Mouse (Mus musculus) stomach, postnatal 0 days (tissue): ENCODE data around the gene A630001G21Rik.

Experiments
- CTCF ChIP-seq: IDR thresholded peaks from 2 replicates; pipeline ENCODE4 v1.5.1; 2016; ENCODE audit warnings: antibody characterized with exemption, low read depth, mild to moderate bottlenecking, moderate library complexity
- EP300 ChIP-seq: optimal IDR thresholded peaks from 2 replicates; pipeline ENCODE3; 2016; ENCODE audit warnings: antibody characterized with exemption

DNA sequence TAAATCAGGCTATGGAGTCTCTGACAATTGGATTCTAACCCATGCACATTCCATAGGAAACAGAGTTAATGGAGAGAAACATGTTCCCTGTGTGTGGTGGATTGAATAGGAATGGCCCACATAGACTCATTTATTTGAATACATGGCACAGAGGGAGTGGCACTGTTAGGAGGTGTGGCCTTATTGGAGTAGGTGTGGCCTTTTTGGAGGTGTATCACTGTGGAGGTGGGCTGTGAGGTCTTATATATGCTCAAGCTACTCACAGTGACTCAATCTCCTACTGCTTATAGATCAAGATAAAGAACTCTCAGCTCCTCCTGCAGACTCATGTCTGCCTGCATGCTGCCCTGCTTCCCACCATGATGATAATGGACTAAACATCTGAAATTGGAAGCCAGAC, 63.9 kb downstream of the A630001G21Rik start:
- no peak for TF ChIP-seq CTCF
- no peak for TF ChIP-seq EP300
